Mouse (Mus musculus): ENCODE measurements at regions not wholly inside any gene's neighbourhood (a gene's known extent, or its start where the extent isn't known, plus 50 kb on each side); places are given as distances from the start of the nearest gene placed in this dataset.

GRCm38 (mm10) chr3:43700711-43701110 is 1677.5 kb upstream of the Pcdh10 start:
- Histone ChIP-seq H3K9ac (ENCODE audit: low read length) (no peak overlapping the region), H3K27ac (ENCODE audit: low read depth, low read length) (no peak overlapping the region), H3K36me3 (ENCODE audit: control insufficient read depth, insufficient read depth, low read length) (no peaks in the 10 kb centered on the region), H3K4me1 (ENCODE audit: control insufficient read depth, insufficient read depth, low read length) (no peaks in the 10 kb centered on the region), H3K4me2 (ENCODE audit: low read length) (no peak overlapping the region), H3K27me3 (replicated peaks; ENCODE audit: control insufficient read depth, insufficient read depth, low read length) (no peaks in the 10 kb centered on the region), H3K9me3 (replicated peaks; ENCODE audit: control insufficient read depth, low read length) (no peaks in the 10 kb centered on the region), H3K4me3 (ENCODE audit: low read depth, low read length) (no peak overlapping the region)
- DNase-seq (ENCODE audit: low spot score): no peak
- no peak for ATAC-seq
- WGBS: 94% methylated on average over 1 of the region's 1 CpGs

- Histone ChIP-seq H3K27me3 (replicated peaks; ENCODE audit: control insufficient read depth, insufficient read depth, low read length) (no peaks in the 10 kb centered on the region), H3K4me2 (ENCODE audit: low read length) (no peak overlapping the region), H3K27ac (ENCODE audit: low read depth, low read length) (no peak overlapping the region), H3K9ac (ENCODE audit: low read length) (no peak overlapping the region), H3K4me3 (ENCODE audit: low read depth, low read length) (no peak overlapping the region), H3K9me3 (replicated peaks; ENCODE audit: control insufficient read depth, low read length) (no peaks in the 10 kb centered on the region), H3K36me3 (ENCODE audit: control insufficient read depth, insufficient read depth, low read length) (no peaks in the 10 kb centered on the region), H3K4me1 (ENCODE audit: control insufficient read depth, insufficient read depth, low read length) (no peaks in the 10 kb centered on the region)
- ATAC-seq (no peak), DNase-seq (ENCODE audit: low spot score) (peak; percentile 6)
Observed at GRCm38 (mm10) chr3:43719768-43720383, 1658.3 kb upstream of the Pcdh10 start.
